In genomic region chr1:182340821-182341781, GRCm38 (mm10) we compare ENCODE assay signal across 8 mouse cellular contexts. TPM values are rescaled to one million over a fixed set of nuclear protein-coding genes. Genes with fewer than 3 reads are reported as not detected.
A peak's percentile ranks its signal among the peaks of the same experiment; 100 is the strongest.
DNase-seq lines count a peak whose midpoint lies in the region; ATAC-seq lines count a peak whose summit lies in the region.

TSS of gene Fbxo28 (minus strand) at chr1:182341629.

- H3K36me3 ChIP-seq in megakaryocyte, embryonic 14.5 days (replicated peaks; ENCODE audit: low read length), result peaks cover 7% of the 10 kb centered on the region

- DNase-seq in ZHBTc4 (ENCODE audit: low read depth, low spot score), result peak; percentile 93
- DNase-seq in gastrocnemius, adult 8-10 months (ENCODE audit: low spot score in 2 of 2), result peak; percentile 68 to 79
- peak; percentile 53 for DNase-seq in hindlimb bud, embryonic 11.5 days (ENCODE audit: extremely low spot score, low read depth, low spot score)
- peak; percentile 63 to 83 for DNase-seq in left cerebral cortex, adult 8-10 months (ENCODE audit: low spot score in 2 of 2)
- peak; percentile 93 for DNase-seq in right cerebral cortex, postnatal 10 days (ENCODE audit: low spot score in 2 of 2)
- peak; percentile 81 for DNase-seq in urinary bladder, postnatal 25 days (ENCODE audit: low spot score)

- H3K9me3 ChIP-seq in megakaryocyte, embryonic 14.5 days, result no peaks in the 10 kb centered on the region

- ATAC-seq in common myeloid progenitor, adult 5-6 weeks (replicated peaks; ENCODE audit: low read depth, poor library complexity, severe bottlenecking), result peak; percentile 95

- H3K4me3 ChIP-seq in megakaryocyte, embryonic 14.5 days (replicated peaks), result peak within 1 kb of the TSS; percentile 99

- H3K4me1 ChIP-seq in megakaryocyte, embryonic 14.5 days, result peaks cover 49% of the 10 kb centered on the region

- no peaks in the 10 kb centered on the region for H3K27me3 ChIP-seq in megakaryocyte, embryonic 14.5 days (replicated peaks)

RNA-seq across cellular contexts. Expression of gene Fbxo28, which starts in this region (rescaled TPM):
- 16.3 and 17.8 TPM in 2 replicates for total RNA-seq in common myeloid progenitor, adult 5-6 weeks (2017)
- 10 to 100 TPM; 17.2 to 21.0 (median 19.1) TPM for total RNA-seq in gastrocnemius, adult 8-10 months (2022)
- 10 to 100 TPM; 45.3 to 49.9 (median 48.9) TPM for total RNA-seq in left cerebral cortex, adult 8-10 months (2022)
- polyA plus RNA-seq in megakaryocyte, embryonic 14.5 days (2012; ENCODE audit: insufficient read depth, low replicate concordance), result 9.9 and 83.2 TPM in 2 replicates

Comparison
In these comparisons a context has a peak if more than half of its experiments do, and no peak if none do; other contexts are left out.
1. Peak in every context shown above with its lines: DNase-seq, ATAC-seq and H3K4me3 ChIP-seq.